Mouse (Mus musculus) heart, embryonic 11.5 days (tissue): ENCODE results near the gene Ndnf. TPM values are rescaled to one million over a fixed set of nuclear protein-coding genes. Genes with fewer than 3 reads are reported as not detected.

Source experiments
- ATAC-seq: fragments of 200-750 bp; cut with Nextera tagmentation; replicated peaks from 2 replicates; pipeline ENCODE4 v1.8.0; 2017; ENCODE audit warnings: moderate library complexity; ENCODE audit not compliant: insufficient number of reproducible peaks, low FRiP score, low TSS enrichment
- H3K27ac ChIP-seq: fragments of 300-500 bp; sonication (generic); 2 replicates; pipeline ENCODE4 v1.5.1; 2014; ENCODE audit warnings: mild to moderate bottlenecking, low read depth, low read length
- H3K27me3 ChIP-seq: fragments of 300-500 bp; sonication (generic); 2 replicates; pipeline ENCODE4 v1.6.1; 2014; ENCODE audit warnings: mild to moderate bottlenecking, low read length, mixed read lengths; ENCODE audit not compliant: control insufficient read depth, insufficient read depth
- H3K36me3 ChIP-seq: fragments of 300-500 bp; sonication (generic); 2 replicates; pipeline ENCODE4 v1.6.1; 2014; ENCODE audit warnings: mild to moderate bottlenecking, low read length, moderate library complexity, mixed read lengths; ENCODE audit not compliant: control insufficient read depth, insufficient read depth
- H3K4me1 ChIP-seq: fragments of 300-500 bp; sonication (generic); 2 replicates; pipeline ENCODE4 v1.6.1; 2014; ENCODE audit warnings: low read length; ENCODE audit not compliant: control insufficient read depth, insufficient read depth
- H3K4me2 ChIP-seq: fragments of 300-500 bp; sonication (generic); 2 replicates; pipeline ENCODE4 v1.6.1; 2014; ENCODE audit warnings: mild to moderate bottlenecking, moderate library complexity
- H3K4me3 ChIP-seq: fragments of 300-500 bp; sonication (generic); 2 replicates; pipeline ENCODE4 v1.5.1; 2014; ENCODE audit warnings: low read depth, low read length
- H3K9ac ChIP-seq: fragments of 300-500 bp; sonication (generic); 2 replicates; pipeline ENCODE4 v1.6.1; 2014; ENCODE audit warnings: mild to moderate bottlenecking, low read depth, low read length, moderate library complexity
- H3K9me3 ChIP-seq: fragments of 300-500 bp; sonication (generic); replicated peaks from 2 replicates; pipeline ENCODE4 v1.6.1; 2016; ENCODE audit warnings: low read length; ENCODE audit not compliant: control insufficient read depth
- WGBS: fragments of 180-500 bp; shearing (Covaris S2); extraction: QIAGEN DNeasy Blood & Tissue Kit; methylation state at CpG from one replicate; pipeline ENCODE4 v1.1.7; 2014; ENCODE audit not compliant: insufficient replicate concordance; 5-methylcytosine and 5-hydroxymethylcytosine counted together
- polyA plus RNA-seq: library from polyadenylated mRNA; unstranded; fragments of >200 nt; fragmentation: Nextera tagmentation; extraction: Ambion mirVana; gene quantifications from 2 replicates; pipeline ENCODE4 v1.2.1, GENCODE M21; 2014

Gene Ndnf
- polyA plus RNA-seq, 1 experiment from 2014 or later = 0.87 TPM

DNA sequence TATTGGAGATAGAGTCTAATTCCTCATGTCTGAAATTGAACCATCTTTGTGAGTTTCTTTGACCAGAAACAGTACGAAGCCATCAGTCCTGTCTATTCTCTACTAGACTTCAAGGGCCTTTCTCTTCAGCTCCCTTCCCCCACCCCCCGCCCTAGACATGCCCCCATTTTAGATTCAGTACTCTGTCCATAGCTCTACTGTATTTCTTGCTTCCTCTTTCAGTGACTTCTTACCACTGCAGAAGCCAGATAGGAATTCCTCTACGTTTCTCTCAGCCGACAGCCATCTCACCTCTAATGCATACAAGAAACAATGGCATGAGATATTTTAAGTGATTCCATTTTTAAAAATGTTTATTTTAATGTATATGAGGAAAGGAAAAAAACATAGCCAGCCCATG lies 10.1 kb upstream of the Ndnf start:
- no peak overlapping the region for H3K9ac ChIP-seq
- no peak overlapping the region for H3K27ac ChIP-seq
- ATAC-seq = no peak

DNA sequence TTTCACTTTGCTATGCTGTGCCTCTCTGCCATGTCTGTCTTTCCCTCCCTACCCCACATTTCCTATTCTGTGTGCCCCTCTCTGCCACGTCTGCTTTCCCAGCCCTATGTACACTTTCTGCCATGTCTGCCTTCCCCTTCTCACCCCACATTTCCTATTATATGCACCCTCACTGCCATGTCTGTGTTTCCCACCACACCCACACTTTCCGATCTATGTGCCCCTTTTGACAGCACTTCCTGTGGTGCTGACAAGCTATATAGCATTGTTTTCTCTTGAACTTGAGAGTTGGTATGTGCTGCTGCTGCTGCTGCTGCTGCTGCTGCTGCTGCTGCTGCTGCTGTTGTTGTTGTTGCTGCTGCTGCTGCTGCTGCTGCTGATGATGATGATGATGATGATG lies 9.3 kb upstream of the Ndnf start:
- H3K4me1 ChIP-seq = no peaks in the 10 kb centered on the region
- H3K27ac ChIP-seq = no peak overlapping the region
- no peak overlapping the region for H3K4me2 ChIP-seq
- H3K4me3 ChIP-seq = no peak overlapping the region
- H3K36me3 ChIP-seq = no peaks in the 10 kb centered on the region
- H3K27me3 ChIP-seq = no peaks in the 10 kb centered on the region
- 44% methylated on average over 2 of the region's 2 CpGs for WGBS
- H3K9ac ChIP-seq = no peak overlapping the region
- no peak for ATAC-seq
- no peaks in the 10 kb centered on the region for H3K9me3 ChIP-seq

More for the DNA sequence above, 10.1 kb upstream of the Ndnf start:
- Histone ChIP-seq H3K27me3 (no peaks in the 10 kb centered on the region), H3K4me2 (no peak overlapping the region), H3K4me3 (no peak overlapping the region), H3K36me3 (no peaks in the 10 kb centered on the region), H3K9me3 (no peaks in the 10 kb centered on the region), H3K4me1 (no peaks in the 10 kb centered on the region)
- 61% methylated on average over 4 of the region's 4 CpGs for whole genome bisulfite sequencing

DNA sequence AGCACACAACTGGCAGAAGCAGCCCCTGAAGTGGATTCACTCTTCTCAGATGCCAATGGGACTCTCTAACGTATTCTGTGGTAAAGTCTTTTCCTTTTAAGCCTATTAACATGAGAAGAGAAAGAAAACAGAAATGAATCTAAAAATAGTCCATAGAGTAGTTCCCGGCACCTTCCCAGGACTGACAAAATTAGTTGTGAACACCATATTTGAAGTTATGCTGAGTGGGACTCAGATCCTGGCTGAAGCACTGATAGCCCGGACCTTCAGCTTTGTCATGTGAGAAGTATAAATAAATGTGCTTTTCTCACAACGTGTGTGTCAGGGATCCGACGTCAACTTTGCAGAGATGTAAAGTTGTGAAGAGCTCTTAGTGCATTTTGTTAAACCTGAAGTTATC lies 7.4 kb upstream of the Ndnf start:
- no peak for ATAC-seq
- H3K27me3 ChIP-seq = no peaks in the 10 kb centered on the region
- no peaks in the 10 kb centered on the region for H3K36me3 ChIP-seq
- no peak overlapping the region for H3K4me3 ChIP-seq
- H3K9ac ChIP-seq = no peak overlapping the region
- H3K4me1 ChIP-seq = no peaks in the 10 kb centered on the region
- no peaks in the 10 kb centered on the region for H3K9me3 ChIP-seq
- 44% methylated on average over 6 of the region's 6 CpGs for WGBS
- H3K4me2 ChIP-seq = no peak overlapping the region
- no peak overlapping the region for H3K27ac ChIP-seq

DNA sequence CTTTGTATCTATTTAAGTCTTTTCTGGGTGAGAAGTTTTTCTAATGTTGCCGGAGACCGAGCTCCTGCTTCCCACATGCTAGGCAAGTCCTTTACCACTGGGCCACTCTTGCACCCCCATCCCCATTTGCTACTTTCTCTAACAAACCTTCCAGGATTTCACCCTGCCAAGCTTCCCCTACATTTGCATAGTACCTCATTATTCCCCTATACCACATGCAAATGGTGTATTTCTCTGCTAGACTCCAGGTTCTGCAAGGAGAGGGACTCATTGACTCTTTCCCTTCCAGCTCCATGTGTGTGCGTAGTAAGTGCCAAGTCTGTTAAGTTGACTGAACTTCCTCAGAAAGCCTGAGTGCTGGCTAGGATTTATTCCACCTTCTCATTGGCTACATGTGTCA lies 5.1 kb upstream of the Ndnf start:
- Histone ChIP-seq H3K4me2 (no peak overlapping the region), H3K4me3 (no peak overlapping the region), H3K27me3 (no peaks in the 10 kb centered on the region), H3K36me3 (no peaks in the 10 kb centered on the region), H3K9me3 (no peaks in the 10 kb centered on the region), H3K9ac (no peak overlapping the region), H3K4me1 (no peaks in the 10 kb centered on the region), H3K27ac (no peak overlapping the region)
- WGBS = 82% methylated on average over 3 of the region's 3 CpGs
- no peak for ATAC-seq

- WGBS = 53% methylated on average over 2 of the region's 2 CpGs
- ATAC-seq = no peak
- no peak overlapping the region for H3K4me3 ChIP-seq
Measured at GRCm38 (mm10) chr6:65669971-65670370, 1.4 kb upstream of the Ndnf start.

GRCm38 (mm10) chr6:65670981-65671411 lies 394 bp upstream of the Ndnf start:
- ATAC-seq = 0 out of 2 replicates have a peak, but pooled peaks have one; percentile 5
- Histone ChIP-seq H3K9me3 (no peaks in the 10 kb centered on the region), H3K4me3 (peak overlapping the region; percentile 58), H3K4me1 (0 out of 2 replicates have a peak, but pooled peaks cover 2% of the 10 kb centered on the region), H3K27ac (no peak overlapping the region), H3K9ac (peak overlapping the region; percentile 29; the same call in 1 of the 2 replicates), H3K4me2 (peak overlapping the region; percentile 96), H3K27me3 (peaks cover 6% of the 10 kb centered on the region), H3K36me3 (no peaks in the 10 kb centered on the region)
- 2% methylated on average over 21 of the region's 21 CpGs for WGBS

More at GRCm38 (mm10) chr6:65669971-65670370, 1.4 kb upstream of the Ndnf start:
- H3K27me3 ChIP-seq = peaks cover 6% of the 10 kb centered on the region
- H3K4me1 ChIP-seq = 0 out of 2 replicates have a peak, but pooled peaks cover 2% of the 10 kb centered on the region
- H3K9me3 ChIP-seq = no peaks in the 10 kb centered on the region
- H3K4me2 ChIP-seq = no peak overlapping the region
- no peak overlapping the region for H3K27ac ChIP-seq
- no peak overlapping the region for H3K9ac ChIP-seq
- no peaks in the 10 kb centered on the region for H3K36me3 ChIP-seq

GRCm38 (mm10) chr6:65672131-65673031 lies 991 bp downstream of the Ndnf start:
- WGBS = under 1% methylated on average over 57 of the region's 57 CpGs
- Histone ChIP-seq H3K4me1 (0 out of 2 replicates have a peak, but pooled peaks cover 2% of the 10 kb centered on the region), H3K9ac (peak overlapping the region; percentile 66), H3K4me2 (peak overlapping the region; percentile 96), H3K36me3 (no peaks in the 10 kb centered on the region), H3K9me3 (no peaks in the 10 kb centered on the region), H3K27ac (no peak overlapping the region), H3K27me3 (peaks cover 6% of the 10 kb centered on the region), H3K4me3 (peak overlapping the region; percentile 58)
- peak; percentile 56 for ATAC-seq

DNA sequence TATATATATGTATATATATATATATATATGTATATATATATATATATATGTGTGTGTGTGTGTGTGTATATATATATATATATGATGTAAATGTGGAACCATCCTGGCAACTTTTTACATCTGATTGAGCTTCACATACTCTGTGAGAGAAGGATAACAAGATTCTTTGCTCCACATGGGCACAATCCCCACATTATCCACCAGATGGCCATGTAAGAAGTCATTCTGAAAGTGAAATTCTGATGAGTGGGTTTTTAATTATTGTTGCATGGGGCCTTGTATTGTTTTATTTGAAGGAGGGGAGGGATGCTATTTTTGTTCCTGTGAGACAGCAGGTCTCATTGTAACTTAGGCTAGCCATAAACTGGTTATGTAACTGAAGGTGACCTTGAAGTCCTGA lies 22.5 kb downstream of the Ndnf start:
- Histone ChIP-seq H3K27ac (no peak overlapping the region), H3K27me3 (no peaks in the 10 kb centered on the region), H3K36me3 (no peaks in the 10 kb centered on the region), H3K4me2 (no peak overlapping the region), H3K9me3 (no peaks in the 10 kb centered on the region), H3K4me3 (no peak overlapping the region), H3K4me1 (no peaks in the 10 kb centered on the region), H3K9ac (no peak overlapping the region)
- no peak for ATAC-seq

GRCm38 (mm10) chr6:65720676-65721075 lies 49.3 kb downstream of the Ndnf start:
- no peak for ATAC-seq
- Histone ChIP-seq H3K4me1 (no peaks in the 10 kb centered on the region), H3K27ac (no peak overlapping the region), H3K36me3 (no peaks in the 10 kb centered on the region), H3K27me3 (no peaks in the 10 kb centered on the region), H3K9ac (no peak overlapping the region), H3K4me2 (no peak overlapping the region), H3K9me3 (no peaks in the 10 kb centered on the region), H3K4me3 (no peak overlapping the region)
- 75% methylated on average over 1 of the region's 1 CpGs for WGBS
